8 mouse cellular contexts compared by ENCODE assay signal in genomic region chr15:86239801-86240200, GRCm38 (mm10). TPM values are rescaled to one million over a fixed set of nuclear protein-coding genes. Genes with fewer than 3 reads are reported as not detected.
DNase-seq lines count a peak whose midpoint lies in the region; ATAC-seq and TF ChIP-seq lines count a peak whose summit lies in the region.

No protein-coding gene starts in this region.

- no peak overlapping the region for H3K27ac ChIP-seq in hindbrain, embryonic 10.5 days
- H3K27ac ChIP-seq in hindbrain, embryonic 13.5 days: no peak overlapping the region
- no peak overlapping the region for H3K27ac ChIP-seq in testis, adult 2 months (ENCODE audit: control insufficient read depth, insufficient read depth, low read depth, low read length)

- TF ChIP-seq CTCF in testis, adult 2 months (IDR thresholded peaks at IDR 0.05; ENCODE audit: control insufficient read depth, insufficient read depth, insufficient replicate concordance, low read depth, low read length): peak; percentile 81; the same call in 1 of the 2 replicates

- DNase-seq in hindbrain, embryonic 10.5 days (ENCODE audit: low spot score): peak; percentile 75
- DNase-seq in ES-CJ7 (ENCODE audit: low read depth, low spot score): peak; percentile 63
- DNase-seq in cerebellum, adult 9-11 months: peak; percentile 74
- peak; percentile 79 for DNase-seq in gastrocnemius, postnatal 10 days
- DNase-seq in kidney, adult 9 months: peak; percentile 67

- ATAC-seq in hindbrain, embryonic 13.5 days (ENCODE audit: low FRiP score): no peak
- ATAC-seq in megakaryocyte progenitor cell, adult 5-6 weeks (replicated peaks; ENCODE audit: poor library complexity): peak; percentile 84

- no peak overlapping the region for H3K4me2 ChIP-seq in hindbrain, embryonic 13.5 days

- WGBS in hindbrain, embryonic 10.5 days: 33% methylated on average over 10 of the region's 10 CpGs
- 27% methylated on average over 10 of the region's 10 CpGs for WGBS in hindbrain, embryonic 13.5 days

- no peaks in the 10 kb centered on the region for H3K27me3 ChIP-seq in hindbrain, embryonic 10.5 days (ENCODE audit: insufficient read depth, poor library complexity, severe bottlenecking)
- no peaks in the 10 kb centered on the region for H3K27me3 ChIP-seq in hindbrain, embryonic 13.5 days
- no peaks in the 10 kb centered on the region for H3K27me3 ChIP-seq in testis, adult 2 months (ENCODE audit: control insufficient read depth, insufficient read depth, low read length)

- H3K4me3 ChIP-seq in hindbrain, embryonic 10.5 days: no peak overlapping the region
- H3K4me3 ChIP-seq in hindbrain, embryonic 13.5 days: no peak overlapping the region
- H3K4me3 ChIP-seq in testis, adult 2 months (ENCODE audit: control insufficient read depth, low read depth, low read length): no peak overlapping the region

- H3K9me3 ChIP-seq in hindbrain, embryonic 10.5 days: no peaks in the 10 kb centered on the region
- H3K9me3 ChIP-seq in hindbrain, embryonic 13.5 days: no peaks in the 10 kb centered on the region

- no peak for TF ChIP-seq POLR2A in testis, adult 2 months (IDR thresholded peaks at IDR 0.05; ENCODE audit: control insufficient read depth, low read depth, low read length)

- H3K4me1 ChIP-seq in hindbrain, embryonic 10.5 days (replicated peaks): 0 out of 2 replicates have a peak, but pooled peaks cover 7% of the 10 kb centered on the region
- H3K4me1 ChIP-seq in hindbrain, embryonic 13.5 days (replicated peaks): no peaks in the 10 kb centered on the region
- H3K4me1 ChIP-seq in testis, adult 2 months (ENCODE audit: control insufficient read depth, insufficient read depth, low read length): no peaks in the 10 kb centered on the region; the same call in 1 of the 2 replicates

- no peak overlapping the region for H3K9ac ChIP-seq in hindbrain, embryonic 13.5 days

- H3K36me3 ChIP-seq in hindbrain, embryonic 10.5 days: peaks cover 11% of the 10 kb centered on the region
- H3K36me3 ChIP-seq in hindbrain, embryonic 13.5 days: peaks cover 30% of the 10 kb centered on the region
- peaks cover 2% of the 10 kb centered on the region; the same call in 1 of the 2 replicates for H3K36me3 ChIP-seq in testis, adult 2 months (ENCODE audit: control insufficient read depth, insufficient read depth, low read length)

RNA-seq across cellular contexts. Expression of gene Tbc1d22a, which starts 25.5 kb away (rescaled TPM):
- polyA plus RNA-seq in hindbrain, embryonic 10.5 days (2016; fragmentation: Nextera tagmentation; extraction: Ambion mirVana): 13.4 and 13.5 TPM in 2 replicates
- 12.1 and 13.5 TPM in 2 replicates for polyA plus RNA-seq in hindbrain, embryonic 13.5 days (2015; fragmentation: Nextera tagmentation; extraction: Ambion mirVana)
- 10 to 100 TPM; 12.2 to 15.3 TPM for total RNA-seq in gastrocnemius, postnatal 10 days (2021)
- 12.2 and 12.6 TPM in 2 replicates for total RNA-seq in megakaryocyte progenitor cell, adult 5-6 weeks (2015)
- 17.3 and 19.8 TPM in 2 replicates for total RNA-seq in megakaryocyte progenitor cell, adult 5-6 weeks (2017)
- 19.5 and 23.0 TPM in 2 replicates for polyA plus RNA-seq in testis, adult 2 months (2012; rRNA removed)

RNA-seq across cellular contexts. Expression of gene Cerk, which starts 53.9 kb away (rescaled TPM):
- polyA plus RNA-seq in hindbrain, embryonic 10.5 days (2016; fragmentation: Nextera tagmentation; extraction: Ambion mirVana): 12.8 and 15.9 TPM in 2 replicates
- polyA plus RNA-seq in hindbrain, embryonic 13.5 days (2015; fragmentation: Nextera tagmentation; extraction: Ambion mirVana): 24.3 and 24.5 TPM in 2 replicates
- total RNA-seq in gastrocnemius, postnatal 10 days (2021): 1 to 10 TPM; 8.0 to 9.5 TPM
- 25.0 and 26.5 TPM in 2 replicates for total RNA-seq in megakaryocyte progenitor cell, adult 5-6 weeks (2015)
- total RNA-seq in megakaryocyte progenitor cell, adult 5-6 weeks (2017): 37.6 and 45.7 TPM in 2 replicates
- polyA plus RNA-seq in testis, adult 2 months (2012; rRNA removed): 61.5 and 61.7 TPM in 2 replicates
